24 mouse cellular contexts compared by ENCODE assay signal in genomic region chr3:27555401-27555940, GRCm38 (mm10).
DNase-seq lines count a peak whose midpoint lies in the region; ATAC-seq and TF ChIP-seq lines count a peak whose summit lies in the region.
"Had no signal": no experiment of that assay in that cellular context is flagged by ENCODE, and none has a peak within 500 bp of the region (broad histone marks: within the 10 kb centered on the region; RNA-seq: fewer than 3 reads in every experiment).

No protein-coding gene starts in this region.

- no peak overlapping the region for H3K9ac ChIP-seq in midbrain, postnatal 0 days (replicated peaks; ENCODE audit: low read length, poor library complexity, severe bottlenecking)
- H3K9ac ChIP-seq: embryonic facial prominence, embryonic 12.5 days; limb, embryonic 12.5 days; liver, embryonic 13.5 days; lung, embryonic 14.5 days; midbrain, embryonic 15.5 days had no signal

- 98% methylated on average over 3 of the region's 3 CpGs for WGBS in midbrain, postnatal 0 days

- no peak overlapping the region for H3K4me2 ChIP-seq in midbrain, postnatal 0 days (ENCODE audit: low read depth, low read length, poor library complexity, severe bottlenecking)
- H3K4me2 ChIP-seq: embryonic facial prominence, embryonic 12.5 days; limb, embryonic 12.5 days; liver, embryonic 13.5 days; lung, embryonic 14.5 days; midbrain, embryonic 15.5 days had no signal

- ATAC-seq in midbrain, postnatal 0 days (ENCODE audit: low FRiP score) = no peak
- ATAC-seq: forebrain, embryonic 14.5 days; hindbrain, embryonic 16.5 days; midbrain, embryonic 15.5 days had no signal

- H3K27me3 ChIP-seq in midbrain, postnatal 0 days (ENCODE audit: insufficient read depth, low read length) = no peaks in the 10 kb centered on the region
- H3K27me3 ChIP-seq: CH12.LX; embryonic facial prominence, embryonic 12.5 days; limb, embryonic 12.5 days; liver, embryonic 13.5 days; midbrain, embryonic 15.5 days had no signal

- H3K4me3 ChIP-seq in midbrain, postnatal 0 days (ENCODE audit: low read depth, low read length) = no peak overlapping the region
- H3K4me3 ChIP-seq: embryonic facial prominence, embryonic 12.5 days; erythroblast, embryonic 14.5 days; layer of hippocampus, adult 2 months; limb, embryonic 12.5 days; liver, embryonic 13.5 days; midbrain, embryonic 15.5 days had no signal

- no peak overlapping the region for H3K27ac ChIP-seq in midbrain, postnatal 0 days (ENCODE audit: low read depth, low read length)
- H3K27ac ChIP-seq: embryonic facial prominence, embryonic 12.5 days; layer of hippocampus, adult 2 months; limb, embryonic 12.5 days; liver, embryonic 13.5 days; midbrain, embryonic 15.5 days had no signal

- H3K9me3 ChIP-seq in midbrain, postnatal 0 days (ENCODE audit: low read length) = no peaks in the 10 kb centered on the region
- H3K9me3 ChIP-seq: embryonic facial prominence, embryonic 12.5 days; limb, embryonic 12.5 days; liver, embryonic 13.5 days; midbrain, embryonic 15.5 days had no signal

- H3K4me1 ChIP-seq in midbrain, postnatal 0 days (ENCODE audit: insufficient read depth, low read length) = no peaks in the 10 kb centered on the region
- H3K4me1 ChIP-seq: embryonic facial prominence, embryonic 12.5 days; limb, embryonic 12.5 days; midbrain, embryonic 15.5 days had no signal

- H3K36me3 ChIP-seq in midbrain, postnatal 0 days (ENCODE audit: insufficient read depth, low read length) = no peaks in the 10 kb centered on the region
- H3K36me3 ChIP-seq: midbrain, embryonic 15.5 days had no signal

- peak; percentile 69 for DNase-seq in heart, adult 11 months
- no peak for DNase-seq in heart, adult 8-10 months (ENCODE audit: low spot score)
- peak; percentile 25 for DNase-seq in layer of hippocampus, adult 11-12 months (ENCODE audit: low spot score)
- DNase-seq in layer of hippocampus, postnatal 10 days (ENCODE audit: low spot score in 2 of 2) = no peak
- DNase-seq in cerebellum, adult 11-12 months = peak; percentile 38
- DNase-seq in cerebellum, postnatal 10 days = peak; percentile 27 to 30
- no peak for DNase-seq in adrenal gland, postnatal 36 days
- no peak for DNase-seq in midbrain, postnatal 0 days (ENCODE audit: low spot score)
- DNase-seq: adrenal gland, postnatal 14 days; heart, adult 18-20 months; kidney, adult 11 months; liver, embryonic 13.5 days; lung, embryonic 14.5 days; lung, postnatal 36 days; retina, postnatal 1 day; thymus, postnatal 36 days had no signal

- no peak for TF ChIP-seq CTCF in midbrain, postnatal 0 days (IDR thresholded peaks at IDR 0.05)

Comparison
In these comparisons a context has a peak if more than half of its experiments do, and no peak if none do; other contexts are left out.
1. DNase-seq: peak in heart, adult 11 months (single experiment), layer of hippocampus, adult 11-12 months (single experiment), cerebellum, adult 11-12 months (single experiment) and cerebellum, postnatal 10 days (2 of 2); none in heart, adult 8-10 months (single experiment), layer of hippocampus, postnatal 10 days (0 of 2), adrenal gland, postnatal 36 days (0 of 2) and midbrain, postnatal 0 days (single experiment).